ENCODE assay signal across 26 mouse cellular contexts in the genomic region with DNA sequence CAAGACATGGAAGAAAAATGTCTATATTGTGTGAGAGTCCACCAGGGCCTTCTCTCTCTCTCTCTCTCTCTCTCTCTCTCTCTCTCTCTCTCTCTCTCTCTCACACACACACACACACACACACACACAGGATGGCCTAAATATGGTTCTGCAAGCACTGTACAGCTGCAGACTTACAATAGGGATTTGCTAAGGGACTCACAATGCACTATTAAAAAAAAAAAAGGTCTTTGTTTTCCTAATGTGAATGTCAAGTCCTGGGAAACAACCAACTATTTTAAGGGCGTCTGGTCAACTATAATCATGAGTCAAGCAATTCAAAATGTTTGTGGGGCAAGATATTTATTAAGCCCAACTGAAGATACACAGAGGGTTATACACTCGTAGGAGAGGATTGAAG.
DNase-seq lines count a peak whose midpoint lies in the region; ATAC-seq and TF ChIP-seq lines count a peak whose summit lies in the region.
"Had no signal": no experiment of that assay in that cellular context is flagged by ENCODE, and none has a peak within 500 bp of the region (broad histone marks: within the 10 kb centered on the region; RNA-seq: fewer than 3 reads in every experiment).

No protein-coding gene starts in this region.

- no peak for TF ChIP-seq POLR2A in heart, adult 2 months (IDR thresholded peaks at IDR 0.05; ENCODE audit: insufficient read depth, low read depth, low read length)

- intact Hi-C loops in heart, adult 2 months (cut with DNase I), result no loop called here

- 35% methylated on average over 2 of the region's 2 CpGs for WGBS in heart, adult 2 months
- 76% methylated on average over 2 of the region's 2 CpGs for WGBS in kidney, embryonic 15.5 days
- 41% methylated on average over 2 of the region's 2 CpGs for WGBS in lung, postnatal 0 days

- H3K27me3 ChIP-seq in heart, adult 2 months (ENCODE audit: control insufficient read depth, insufficient read depth, low read length), result no peaks in the 10 kb centered on the region
- H3K27me3 ChIP-seq in kidney, embryonic 15.5 days, result no peaks in the 10 kb centered on the region
- no peaks in the 10 kb centered on the region for H3K27me3 ChIP-seq in lung, postnatal 0 days (replicated peaks; ENCODE audit: insufficient read depth, low read length)
- H3K27me3 ChIP-seq: heart, embryonic 12.5 days; hindbrain, embryonic 15.5 days; liver, embryonic 12.5 days; Patski; stomach, embryonic 15.5 days had no signal

- no peak overlapping the region for H3K9ac ChIP-seq in heart, adult 2 months (ENCODE audit: low read depth, low read length)
- no peak overlapping the region for H3K9ac ChIP-seq in kidney, embryonic 15.5 days
- H3K9ac ChIP-seq in lung, postnatal 0 days (replicated peaks; ENCODE audit: low read depth), result no peak overlapping the region
- H3K9ac ChIP-seq: heart, embryonic 12.5 days; hindbrain, embryonic 15.5 days; liver, embryonic 12.5 days; liver, postnatal 0 days; stomach, embryonic 15.5 days had no signal

- peaks cover 2% of the 10 kb centered on the region; the same call in 1 of the 2 replicates for H3K79me2 ChIP-seq in heart, adult 2 months (replicated peaks; ENCODE audit: control insufficient read depth, insufficient read depth, low read length)

- peaks cover 12% of the 10 kb centered on the region for H3K4me1 ChIP-seq in heart, adult 2 months (ENCODE audit: control insufficient read depth, insufficient read depth, low read length)
- H3K4me1 ChIP-seq in kidney, embryonic 15.5 days, result 0 out of 2 replicates have a peak, but pooled peaks cover 8% of the 10 kb centered on the region
- H3K4me1 ChIP-seq in lung, postnatal 0 days (ENCODE audit: insufficient read depth, low read depth, low read length), result peaks cover 3% of the 10 kb centered on the region; the same call in 1 of the 2 replicates
- H3K4me1 ChIP-seq: liver, embryonic 12.5 days; stomach, embryonic 15.5 days had no signal

- no peak for TF ChIP-seq EP300 in heart, adult 2 months (IDR thresholded peaks at IDR 0.05; ENCODE audit: insufficient read depth, low read depth, low read length)
- TF ChIP-seq EP300 in lung, postnatal 0 days (IDR thresholded peaks at IDR 0.05), result no peak

- no peaks in the 10 kb centered on the region for H3K9me3 ChIP-seq in kidney, embryonic 15.5 days (replicated peaks)
- H3K9me3 ChIP-seq in lung, postnatal 0 days (ENCODE audit: low read length), result no peaks in the 10 kb centered on the region
- H3K9me3 ChIP-seq: heart, embryonic 12.5 days; hindbrain, embryonic 15.5 days; liver, embryonic 12.5 days; stomach, embryonic 15.5 days had no signal

- no peak overlapping the region for H3K4me3 ChIP-seq in heart, adult 2 months
- H3K4me3 ChIP-seq in kidney, embryonic 15.5 days (replicated peaks), result no peak overlapping the region
- H3K4me3 ChIP-seq in lung, postnatal 0 days (ENCODE audit: low read depth, low read length), result no peak overlapping the region
- H3K4me3 ChIP-seq: erythroblast, embryonic 14.5 days; heart, embryonic 12.5 days; hindbrain, embryonic 15.5 days; liver, embryonic 12.5 days; stomach, embryonic 15.5 days had no signal

- no peak for TF ChIP-seq CTCF in heart, adult 2 months (IDR thresholded peaks at IDR 0.05)
- TF ChIP-seq CTCF in lung, postnatal 0 days (IDR thresholded peaks at IDR 0.05), result no peak

- peak overlapping the region; percentile 61 for H3K27ac ChIP-seq in heart, adult 2 months
- peak overlapping the region; percentile 58 for H3K27ac ChIP-seq in kidney, embryonic 15.5 days
- peak overlapping the region; percentile 54; the same call in 1 of the 2 replicates for H3K27ac ChIP-seq in lung, postnatal 0 days (ENCODE audit: low read length)
- H3K27ac ChIP-seq: hindbrain, embryonic 15.5 days; liver, embryonic 12.5 days had no signal

- no peak for DNase-seq in heart, adult 2 months
- DNase-seq in heart, adult 9 months (ENCODE audit: low spot score in 2 of 2), result no peak
- no peak for DNase-seq in kidney, adult 11 months
- peak; percentile 25 for DNase-seq in lung, postnatal 0 days (ENCODE audit: low spot score)
- no peak for DNase-seq in lung, postnatal 4 days
- no peak for DNase-seq in urinary bladder, postnatal 25 days (ENCODE audit: low spot score)
- DNase-seq: adrenal gland, postnatal 14 days; cerebellum, adult 18-20 months; cerebellum, postnatal 14 days; kidney, adult 18-20 months; layer of hippocampus, postnatal 36 days; left cerebral cortex, postnatal 4 days; liver, postnatal 0 days; midbrain, embryonic 14.5 days; right cerebral cortex, postnatal 25 days; thymus, postnatal 14 days had no signal

- no peak overlapping the region for H3K4me2 ChIP-seq in kidney, embryonic 15.5 days
- no peak overlapping the region for H3K4me2 ChIP-seq in lung, postnatal 0 days (replicated peaks; ENCODE audit: low read depth, low read length)
- H3K4me2 ChIP-seq: heart, embryonic 12.5 days; hindbrain, embryonic 15.5 days; liver, embryonic 12.5 days; stomach, embryonic 15.5 days had no signal

- ATAC-seq in kidney, embryonic 15.5 days (replicated peaks; ENCODE audit: low FRiP score), result no peak
- ATAC-seq in lung, postnatal 0 days, result 0 out of 2 replicates have a peak, but pooled peaks have one; percentile 23
- ATAC-seq: forebrain, embryonic 16.5 days; inflammation-experienced regulatory T-cells, adult 6 months; liver, embryonic 12.5 days; Patski had no signal

- H3K36me3 ChIP-seq in heart, adult 2 months (ENCODE audit: control insufficient read depth, insufficient read depth, low read length), result peaks cover 13% of the 10 kb centered on the region
- H3K36me3 ChIP-seq in kidney, embryonic 15.5 days, result peaks cover 11% of the 10 kb centered on the region
- peaks cover 6% of the 10 kb centered on the region; the same call in 1 of the 2 replicates for H3K36me3 ChIP-seq in lung, postnatal 0 days (ENCODE audit: insufficient read depth, low read length)
- H3K36me3 ChIP-seq: G1E; heart, embryonic 12.5 days; hindbrain, embryonic 15.5 days; liver, embryonic 12.5 days; stomach, embryonic 15.5 days had no signal
